Mouse (Mus musculus): Measurements from ENCODE around the gene Psmc3ip.
"Not testable (repeated sequence)": the region's sequence is repeated elsewhere in the genome, so short reads cannot be mapped to it uniquely, and the experiment has no call there.

The Psmc3ip gene

DNA sequence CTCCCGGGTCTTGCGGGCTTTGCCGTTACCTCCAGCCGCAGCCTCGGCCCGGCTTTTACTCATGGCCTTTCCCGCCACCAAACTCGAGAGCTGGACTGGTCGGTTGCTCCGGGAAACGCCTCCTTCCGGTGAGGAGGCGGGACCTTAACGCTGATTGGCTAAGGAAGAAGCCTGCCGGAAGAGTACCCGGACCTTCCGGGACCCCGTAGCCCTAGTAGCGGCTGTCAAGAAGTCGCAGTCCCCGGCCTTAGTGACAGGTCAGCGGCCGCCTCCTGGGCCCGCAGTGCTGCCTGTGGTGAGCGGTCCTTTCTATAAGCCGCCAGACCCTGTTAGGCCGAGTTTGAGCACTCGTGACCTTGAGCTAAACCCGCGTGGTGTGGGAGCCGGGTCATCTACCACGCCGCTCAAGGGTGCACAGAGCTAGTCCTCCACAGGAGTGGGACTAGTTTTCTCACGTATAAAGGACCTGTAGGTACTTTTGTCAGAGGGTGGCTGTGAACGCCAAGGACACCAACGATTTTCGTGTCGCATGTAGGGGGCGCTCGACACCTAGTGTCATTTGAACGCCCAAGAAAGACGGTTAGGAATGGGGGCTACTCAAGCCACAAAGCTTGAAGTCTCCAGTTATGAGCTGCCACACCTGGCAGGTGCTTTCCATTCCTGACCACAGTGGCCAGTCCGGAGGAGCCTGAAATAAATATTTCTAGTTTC, at the start of gene Psmc3ip:
Gene Psmc3ip, minus strand, starts transcription at position 123 of the 711 bp plus-strand sequence.
- peak; percentile 94 for DNase-seq

DNA sequence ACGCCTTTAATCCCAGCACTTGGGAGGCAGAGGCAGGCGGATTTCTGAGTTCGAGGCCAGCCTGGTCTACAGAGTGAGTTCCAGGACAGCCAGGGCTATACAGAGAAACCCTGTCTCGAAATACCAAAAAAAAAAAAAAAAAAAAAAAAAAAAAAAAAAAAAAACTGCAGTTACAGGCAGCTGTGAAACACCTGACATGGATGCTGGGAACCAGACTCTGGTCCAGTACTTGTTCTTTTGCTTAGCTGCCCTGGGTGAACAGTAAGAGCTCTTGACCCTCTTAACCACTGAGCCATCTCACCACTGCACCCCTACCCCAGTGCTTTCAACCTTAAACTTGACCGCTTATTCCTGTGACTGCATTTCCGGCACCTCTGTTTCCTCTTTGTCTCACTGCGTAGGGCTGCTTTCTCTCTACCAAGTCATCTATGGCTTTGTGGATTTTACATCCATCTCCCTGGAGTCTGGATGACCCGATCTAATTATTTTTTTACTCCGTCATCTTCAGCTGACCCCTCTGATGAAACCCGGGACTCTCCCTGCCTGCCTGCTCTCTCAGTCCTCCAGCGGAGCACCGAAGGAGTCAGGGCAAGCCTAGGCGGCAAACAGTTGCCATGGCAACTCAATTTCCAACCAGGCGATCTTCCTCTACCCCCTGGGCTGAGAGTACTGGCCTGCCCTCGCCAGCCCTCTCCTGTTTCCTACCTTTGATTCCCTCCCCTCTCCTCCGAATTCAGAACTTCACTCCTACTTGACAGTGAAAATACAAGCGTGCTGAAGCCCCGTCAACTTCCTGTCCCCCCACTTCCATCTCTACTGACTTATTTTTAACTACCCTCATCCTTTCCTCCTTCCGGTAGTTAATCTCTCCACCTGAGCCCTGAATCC, 48.3 kb upstream of the Psmc3ip start:
- DNase-seq, result no peak

DNA sequence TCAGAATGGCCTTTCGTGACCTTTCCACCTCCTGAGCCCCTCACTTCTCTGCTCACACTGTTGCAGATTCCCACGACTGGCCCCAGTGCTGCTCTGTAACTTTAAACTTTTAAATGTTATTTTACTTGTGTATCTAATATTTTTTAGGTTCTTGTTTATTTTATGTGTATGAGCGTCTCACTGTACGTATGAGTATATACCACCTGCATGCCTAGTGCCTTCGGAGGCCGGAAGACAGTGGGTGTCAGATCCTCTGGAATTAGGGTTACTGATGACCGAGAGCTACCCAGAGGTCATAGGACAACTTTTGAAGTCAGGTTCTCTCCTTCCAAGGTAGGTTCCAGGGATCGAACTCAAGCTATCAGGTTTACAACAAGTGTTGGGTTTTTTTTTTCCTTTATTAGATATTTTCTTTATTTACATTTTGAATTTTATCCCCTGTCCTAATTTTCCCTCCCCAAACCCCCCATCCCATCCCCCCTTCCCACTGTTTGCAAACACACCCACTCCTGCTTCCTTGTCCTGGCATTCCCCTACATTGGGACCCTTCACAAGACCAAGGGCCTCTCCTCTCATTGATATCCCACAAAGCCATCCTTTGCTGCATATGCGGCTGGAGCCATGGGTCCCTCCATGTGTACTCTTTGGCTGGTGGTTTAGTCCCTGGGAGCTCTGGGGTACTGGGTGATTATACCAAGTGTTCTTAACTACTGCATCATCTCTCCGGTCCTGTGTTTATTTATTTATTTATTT, 47.2 kb upstream of the Psmc3ip start:
- DNase-seq, result no peak

DNA sequence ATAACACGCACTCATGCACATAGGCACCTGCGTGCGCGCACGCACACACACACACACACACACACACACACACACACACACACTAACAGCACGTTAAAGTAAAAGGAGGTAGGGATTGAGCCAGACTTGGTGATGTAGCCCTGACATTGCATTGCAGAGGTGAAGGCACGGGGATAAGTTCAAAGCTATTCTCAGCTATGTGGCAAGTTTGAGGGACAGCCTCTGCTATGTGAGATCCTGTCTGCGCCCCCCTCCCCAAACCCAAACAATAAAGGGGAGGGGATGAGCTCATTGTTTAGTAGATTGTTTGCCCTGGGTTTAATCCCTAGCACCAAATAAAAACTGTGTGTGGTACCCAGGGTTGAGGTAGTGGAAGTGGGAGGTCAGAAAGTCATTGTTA, 45.9 kb upstream of the Psmc3ip start:
- DNase-seq, result no peak

DNA sequence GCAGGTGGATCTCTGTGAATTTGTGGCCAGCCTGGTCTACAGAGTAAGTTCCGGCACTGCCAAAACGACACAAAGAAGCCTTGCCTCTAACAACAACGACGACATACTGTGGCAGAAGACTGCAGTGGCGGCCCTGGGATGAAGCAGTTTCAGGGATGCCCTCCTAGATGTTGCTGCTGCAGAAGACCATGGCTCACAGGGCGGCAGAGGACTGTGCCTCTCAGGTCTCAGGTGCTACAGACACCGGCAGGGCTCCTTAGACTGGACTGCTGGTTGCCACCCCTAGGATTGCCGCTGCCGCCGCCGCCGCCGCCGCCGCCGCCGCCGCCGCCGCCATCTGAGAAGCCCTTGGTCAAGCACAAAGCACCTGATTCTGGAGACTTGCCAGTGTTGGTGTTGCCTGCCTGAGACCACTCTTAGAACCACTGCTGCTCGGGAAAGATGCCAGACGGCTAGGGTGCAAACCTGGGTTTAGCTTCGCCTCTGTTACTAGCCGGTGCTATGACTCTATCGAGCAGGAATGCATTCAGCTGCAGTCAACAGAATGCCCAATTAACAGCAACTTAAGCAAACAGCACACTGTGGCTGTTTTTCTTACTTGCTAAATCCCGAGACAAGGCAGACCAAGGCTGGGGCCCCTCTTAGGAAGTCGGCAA, 45.1 kb upstream of the Psmc3ip start:
- DNase-seq, result no peak

DNA sequence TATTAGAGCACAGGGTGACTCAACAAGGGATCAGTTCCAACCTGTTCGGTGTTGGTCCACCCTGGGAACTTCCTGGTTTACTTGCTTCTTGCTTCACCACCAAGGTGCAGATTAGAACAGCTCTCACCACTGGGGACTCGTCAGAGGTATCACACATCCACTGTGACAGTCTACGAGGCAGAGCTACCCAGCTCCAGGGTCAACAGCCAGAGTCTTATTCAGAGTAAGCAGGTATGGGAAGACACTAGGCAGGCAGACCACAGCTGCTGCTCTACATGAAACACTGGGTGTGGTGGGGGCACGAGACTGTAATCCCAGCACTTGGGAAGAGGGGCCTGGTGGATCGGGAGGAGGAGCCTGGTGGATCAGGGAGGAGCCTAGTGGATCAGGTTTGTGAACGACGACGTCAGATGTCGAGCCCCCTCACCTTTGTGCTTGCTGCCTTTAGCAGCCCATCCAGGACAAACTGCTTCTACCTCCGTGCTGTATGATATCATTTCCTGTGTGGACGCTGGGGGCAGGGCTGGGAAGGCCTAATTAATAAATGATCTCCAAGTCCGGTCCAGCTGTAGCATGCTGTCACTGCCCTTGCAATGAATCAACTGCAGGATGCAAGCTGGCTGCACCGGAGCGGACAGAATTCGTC, 43.4 kb upstream of the Psmc3ip start:
- no peak for DNase-seq

DNA sequence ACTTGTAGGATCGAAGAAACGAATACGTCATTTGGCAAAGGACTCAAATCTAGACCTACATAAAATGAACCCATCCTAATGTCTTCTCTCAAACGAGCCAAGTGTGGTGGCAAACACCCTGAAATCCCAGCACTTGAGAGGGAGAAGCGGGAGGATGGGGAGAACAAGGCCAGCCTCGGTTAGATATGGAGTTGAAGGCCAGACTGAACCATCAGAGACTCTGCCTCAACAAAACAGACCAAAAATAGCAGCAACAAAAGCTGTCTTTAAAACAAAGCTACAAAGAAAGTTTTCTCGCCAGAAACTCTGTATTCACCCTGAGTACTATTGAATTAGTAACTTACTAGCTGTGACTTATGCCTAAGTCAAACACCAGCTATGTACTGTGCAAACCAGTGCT, 41.8 kb upstream of the Psmc3ip start:
- no peak for DNase-seq

DNA sequence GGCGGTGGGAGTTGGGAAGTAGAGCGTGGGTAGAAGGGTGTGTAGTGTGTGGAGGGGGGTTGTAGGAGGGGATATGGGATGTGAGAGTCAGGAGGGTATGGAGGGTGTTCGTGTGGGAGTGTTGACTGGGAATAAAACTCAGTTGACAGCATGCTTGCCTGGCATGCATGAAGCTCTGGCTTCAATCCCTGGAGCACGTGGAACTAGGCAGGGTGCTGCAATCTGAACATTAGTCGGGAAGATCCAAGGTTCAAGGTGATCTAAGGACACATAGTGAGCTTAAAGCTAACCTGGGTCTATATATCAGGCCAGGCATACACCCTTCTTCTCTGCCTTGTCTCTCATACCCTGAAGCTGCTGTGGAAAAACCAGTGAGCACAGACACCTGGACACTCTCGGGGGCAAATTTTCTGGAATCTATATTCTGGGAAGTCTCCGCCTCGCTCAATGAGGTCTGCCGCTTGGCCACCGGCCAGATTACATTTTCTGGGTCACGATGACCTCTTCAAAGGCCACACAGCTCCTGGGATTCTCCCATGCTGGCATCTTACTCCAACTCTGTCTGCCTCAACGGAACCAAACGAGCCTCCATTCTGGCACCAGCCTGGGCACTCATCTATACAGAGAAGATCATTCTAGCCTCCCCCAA, 39.1 kb upstream of the Psmc3ip start:
- no peak for DNase-seq

DNA sequence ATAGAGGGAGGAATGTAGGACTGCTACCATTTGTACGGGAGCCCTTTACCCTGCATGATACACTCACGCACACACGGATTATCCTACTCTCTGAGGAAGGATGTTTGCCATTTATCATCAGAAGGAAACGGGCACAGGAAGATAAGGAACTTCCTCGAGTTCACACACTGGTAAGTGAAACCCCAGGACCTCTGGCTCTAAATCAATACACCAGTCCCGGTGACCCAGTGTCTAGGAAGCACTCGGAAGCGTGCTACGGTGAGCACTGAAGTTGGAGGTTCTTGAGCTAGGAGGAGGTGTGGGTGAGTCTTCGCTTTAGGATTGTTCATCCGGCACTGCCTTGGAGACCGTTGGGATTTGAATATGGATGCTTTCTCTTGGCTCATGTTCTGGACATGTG, 37.8 kb upstream of the Psmc3ip start:
- no peak for DNase-seq

DNA sequence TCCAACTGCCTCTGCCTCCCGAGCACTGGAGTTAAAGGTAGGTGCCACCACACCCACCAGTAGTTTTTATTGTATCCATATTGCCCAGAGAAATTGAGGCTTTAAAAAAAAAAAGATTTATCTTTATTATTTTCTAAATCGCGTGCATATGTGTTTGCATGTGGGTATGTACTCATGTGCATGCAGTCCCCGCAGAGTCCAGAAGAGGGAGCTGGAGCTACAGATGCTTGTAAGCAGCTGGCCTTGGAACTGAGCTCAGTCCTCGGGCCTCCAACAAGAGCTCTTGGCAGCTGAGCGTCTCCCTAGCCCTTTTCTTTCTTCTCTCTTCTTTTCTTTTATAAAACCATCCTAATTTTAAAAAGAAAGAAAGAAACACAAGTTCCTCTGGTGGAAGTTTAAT, 36.5 kb upstream of the Psmc3ip start:
- DNase-seq, result no peak

DNA sequence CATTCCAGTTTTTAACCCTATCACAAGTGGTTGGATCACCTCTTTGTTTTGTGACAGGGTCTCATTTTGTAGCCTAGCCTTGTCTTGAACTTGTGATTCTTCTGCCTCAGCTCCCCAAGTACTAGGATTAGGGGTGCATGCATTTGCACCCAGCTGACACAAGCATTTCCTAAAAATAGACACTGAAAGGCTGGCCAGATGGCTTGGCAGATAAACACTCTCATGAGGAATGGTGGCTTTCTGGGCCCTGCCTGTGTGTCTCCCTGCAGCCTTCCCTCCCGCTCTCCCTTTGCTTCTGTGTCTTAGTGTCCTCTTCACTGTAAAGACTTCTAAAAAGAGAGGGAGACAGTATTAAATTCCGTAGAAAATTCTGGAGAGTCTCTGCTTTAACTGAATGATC, 36.0 kb upstream of the Psmc3ip start:
- DNase-seq, result peak; percentile 84

DNA sequence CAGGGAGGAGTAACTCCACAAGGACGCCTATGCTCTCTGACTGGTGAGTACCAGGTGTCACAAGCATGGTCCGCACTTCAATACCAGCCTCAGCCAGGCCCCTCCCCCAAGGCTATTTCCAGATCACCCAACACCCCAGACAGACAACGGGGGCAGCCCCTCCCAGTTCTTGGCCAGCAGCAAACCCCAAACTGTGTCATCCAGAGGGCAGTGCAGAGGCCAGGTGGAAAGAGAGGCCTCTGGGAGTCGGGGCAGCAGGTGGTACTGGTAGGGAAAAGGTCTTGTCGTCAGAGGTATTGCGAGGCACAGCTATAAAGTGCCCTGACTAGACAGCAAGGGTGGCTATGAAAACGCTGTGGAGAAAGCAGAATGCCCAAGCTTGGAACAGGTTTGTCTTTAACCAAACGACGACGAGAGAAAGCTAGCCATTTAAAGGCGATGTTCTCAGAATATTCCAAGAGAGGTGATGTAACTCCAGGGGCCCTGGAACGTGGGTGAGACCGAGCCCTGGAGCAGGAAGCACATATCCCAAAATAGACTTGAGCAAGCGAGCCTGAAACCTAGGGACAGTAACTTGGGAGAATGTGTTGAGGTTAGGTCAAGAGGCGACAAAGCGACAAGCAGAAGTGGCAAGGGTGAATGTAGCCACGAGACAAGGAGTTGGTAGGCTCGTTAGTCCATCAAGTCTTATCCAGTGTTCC, 35.0 kb upstream of the Psmc3ip start:
- no peak for DNase-seq

DNA sequence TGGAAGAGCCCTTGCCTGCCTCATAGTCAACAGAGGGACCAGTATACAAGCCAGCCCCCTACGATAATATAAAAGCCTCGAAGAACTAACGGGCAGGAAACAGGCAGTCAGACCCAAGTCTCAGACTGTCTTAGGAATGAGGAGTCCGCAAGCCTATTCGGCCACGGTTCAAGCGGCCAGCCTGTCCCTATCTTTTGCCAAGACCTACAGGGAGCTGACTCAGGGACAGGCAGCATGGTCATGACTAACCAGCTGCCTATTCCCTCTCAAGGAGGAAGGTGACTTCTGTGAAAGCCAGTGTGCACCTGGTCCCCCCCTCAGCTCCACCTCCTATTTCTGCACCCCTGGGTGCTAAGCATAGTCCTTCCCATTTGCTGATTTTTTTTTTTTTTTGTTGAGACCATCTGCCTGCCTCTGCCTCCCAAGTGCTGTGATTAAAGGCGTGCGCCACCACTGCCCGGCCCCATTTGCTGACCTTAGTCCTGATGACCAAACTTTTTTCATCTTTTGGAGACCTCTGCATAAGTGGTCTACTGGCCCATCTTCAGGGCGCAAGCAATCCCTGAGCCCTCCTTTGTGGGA, 33.9 kb upstream of the Psmc3ip start:
- DNase-seq, result peak; percentile 90

DNA sequence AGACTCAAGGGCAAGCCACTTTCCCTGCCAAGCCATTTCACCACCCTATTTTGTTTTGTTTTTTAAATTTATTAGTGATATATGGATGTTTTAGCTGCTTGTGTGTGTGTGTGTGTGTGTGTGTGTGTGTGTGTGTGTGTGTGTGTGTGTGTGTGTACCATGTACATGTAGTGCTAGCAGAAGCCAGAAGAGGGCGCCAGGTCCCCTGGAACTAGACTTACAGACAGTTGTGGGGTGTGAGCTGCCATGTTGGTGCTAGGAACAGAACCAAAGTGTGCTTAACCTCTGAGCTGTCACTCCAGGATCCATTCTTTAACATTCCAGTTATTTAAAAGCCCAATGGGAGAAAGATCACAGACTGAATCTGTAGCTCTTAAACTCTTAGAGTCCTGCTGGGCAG, 31.8 kb upstream of the Psmc3ip start:
- no peak for DNase-seq

DNA sequence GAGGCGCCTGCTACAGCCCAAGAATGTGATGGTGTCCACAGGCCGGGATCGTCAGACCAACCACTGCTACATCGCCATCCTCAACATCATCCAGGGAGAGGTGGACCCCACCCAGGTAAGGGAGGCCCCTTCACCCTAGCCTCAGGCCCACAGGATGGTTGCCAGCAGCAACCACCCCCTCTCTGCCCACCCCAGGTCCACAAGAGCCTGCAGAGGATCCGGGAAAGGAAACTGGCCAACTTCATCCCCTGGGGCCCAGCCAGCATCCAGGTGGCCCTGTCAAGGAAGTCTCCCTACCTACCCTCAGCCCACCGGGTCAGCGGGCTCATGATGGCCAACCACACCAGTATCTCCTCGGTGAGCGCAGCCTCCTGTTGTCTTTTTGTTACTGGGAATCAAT, 29.8 kb upstream of the Psmc3ip start:
- not testable (repeated sequence) for DNase-seq

DNA sequence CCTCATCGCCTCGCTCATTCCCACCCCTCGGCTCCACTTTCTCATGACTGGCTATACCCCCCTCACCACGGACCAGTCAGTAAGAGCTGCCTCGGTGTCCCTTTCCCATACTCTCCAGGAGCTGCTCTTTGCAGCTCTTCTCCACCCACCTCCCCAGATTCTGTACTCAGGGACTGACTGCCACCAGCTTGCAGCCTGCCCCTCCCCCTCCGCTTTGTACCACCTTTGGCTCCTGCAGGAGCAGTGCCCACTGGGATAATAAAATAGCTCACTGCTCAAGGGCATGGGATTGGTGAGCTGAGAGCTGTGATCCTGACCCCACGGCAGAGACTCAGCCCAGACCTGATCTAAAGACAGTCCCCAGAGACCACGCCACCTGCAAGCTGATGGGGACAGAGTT, 29.3 kb upstream of the Psmc3ip start:
- not testable (repeated sequence) for DNase-seq

DNA sequence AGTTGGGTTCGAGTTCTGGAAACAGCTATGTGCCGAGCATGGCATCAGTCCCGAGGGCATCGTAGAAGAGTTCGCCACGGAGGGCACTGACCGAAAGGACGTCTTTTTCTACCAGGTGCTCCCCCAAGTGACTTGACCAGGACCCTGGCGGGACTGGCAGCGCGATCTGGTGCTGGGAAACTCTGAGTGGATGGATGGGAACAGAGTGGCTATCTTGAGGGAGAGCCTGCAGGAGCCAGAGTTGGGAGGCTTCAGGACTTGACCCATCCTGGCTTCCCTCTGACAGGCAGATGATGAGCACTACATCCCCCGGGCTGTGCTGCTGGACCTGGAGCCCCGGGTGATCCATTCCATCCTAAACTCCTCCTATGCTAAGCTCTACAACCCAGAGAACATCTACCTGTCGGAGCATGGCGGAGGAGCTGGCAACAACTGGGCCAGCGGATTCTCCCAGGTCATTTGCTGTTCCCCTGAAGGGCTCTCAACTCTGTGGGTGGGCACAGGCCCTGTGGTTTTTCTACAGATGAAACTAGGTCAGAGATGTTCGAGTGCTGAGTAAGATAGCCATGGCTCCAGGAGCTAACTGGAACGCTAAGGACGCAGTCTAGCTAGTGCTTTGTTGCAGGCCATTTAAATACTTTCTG, 25.4 kb upstream of the Psmc3ip start:
- DNase-seq, result no peak

DNA sequence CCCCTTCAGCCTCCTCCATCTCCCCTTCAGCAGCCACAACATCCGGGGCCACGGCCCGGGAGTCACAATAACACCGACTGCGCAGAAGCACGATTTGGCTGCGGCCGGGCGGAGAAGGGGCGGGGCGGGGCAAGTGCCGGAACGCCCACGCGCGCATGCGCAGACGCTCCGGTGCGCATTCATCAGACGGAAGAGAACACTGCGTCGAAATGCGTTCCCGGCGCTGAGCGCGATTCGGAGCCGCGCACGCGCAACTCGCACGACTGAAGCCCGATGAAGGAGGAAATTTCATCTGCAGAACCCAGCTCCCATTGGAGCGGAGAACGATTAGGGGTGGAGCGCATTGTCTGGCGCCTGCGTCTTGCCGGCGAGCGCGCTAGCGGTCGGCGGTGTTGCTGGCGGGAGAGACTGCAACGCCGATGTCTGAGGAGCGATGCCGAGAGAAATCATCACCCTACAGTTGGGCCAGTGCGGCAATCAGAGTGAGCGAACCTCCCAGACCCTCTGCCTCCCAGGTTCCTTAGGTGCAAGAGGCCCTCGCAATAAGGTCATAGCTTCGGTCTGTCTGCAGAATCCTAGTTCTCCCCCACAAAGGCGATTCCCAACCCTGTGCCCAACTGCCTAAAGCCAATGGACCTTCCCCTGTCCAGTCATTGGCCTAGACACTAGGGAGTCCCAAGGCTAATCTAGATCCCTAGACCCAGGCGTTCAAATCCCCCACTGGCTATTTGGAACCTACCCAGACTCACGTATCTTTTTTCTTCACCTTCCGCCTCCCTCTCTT, 24.7 kb upstream of the Psmc3ip start, which contains the start of the genes Retreg3 and Tubg1:
Gene Retreg3, minus strand, starts transcription at position 133 of the 784 bp plus-strand sequence.
Gene Tubg1, plus strand, starts transcription at position 178 of the 784 bp plus-strand sequence.
- peak; percentile 98 for DNase-seq

DNA sequence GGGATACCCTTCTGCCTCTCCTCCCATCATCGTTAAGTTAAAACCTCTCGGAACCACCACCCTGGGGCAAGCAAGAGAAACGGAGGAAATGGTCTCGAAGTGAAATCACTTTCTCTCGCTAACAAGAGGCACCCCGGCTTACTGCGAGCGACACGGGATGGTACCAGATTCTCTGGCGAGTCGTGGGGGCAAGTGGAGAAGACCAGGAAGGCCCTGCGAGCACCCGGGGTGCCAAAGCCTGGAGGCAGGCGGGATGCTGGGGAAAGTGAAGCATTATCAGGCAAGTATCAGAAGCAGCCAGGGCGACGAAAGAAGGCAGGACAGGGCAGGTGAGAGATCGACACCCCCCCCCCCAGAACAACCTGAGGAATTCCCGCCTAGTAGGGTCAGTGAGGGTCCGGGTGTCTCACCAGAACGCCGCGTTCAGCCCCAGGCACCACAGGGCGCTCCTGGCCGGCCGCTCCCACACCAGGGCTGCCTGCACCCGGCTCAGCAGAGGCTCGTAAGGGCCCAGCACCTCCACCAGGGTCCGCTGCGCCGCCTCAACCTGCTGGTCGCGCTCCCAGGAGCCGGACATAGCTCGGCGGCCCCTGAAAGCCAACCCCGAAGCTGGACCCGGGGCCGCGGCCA, 24.0 kb upstream of the Psmc3ip start:
- no peak for DNase-seq
